Mouse (Mus musculus) midbrain, postnatal 0 days (tissue): ENCODE results near the gene Akap13. TPM values are rescaled to one million over a fixed set of nuclear protein-coding genes. Genes with fewer than 3 reads are reported as not detected.

Experiments
- ATAC-seq: fragments of 200-750 bp; cut with Nextera tagmentation; 2 replicates; pipeline ENCODE4 v1.8.0; 2017; ENCODE audit warnings: moderate number of reproducible peaks, mild to moderate bottlenecking, moderate TSS enrichment, moderate library complexity; ENCODE audit not compliant: low FRiP score
- DNase-seq: peaks from one replicate; pipeline ENCODE4 v3.0.0-alpha.2; 2015; ENCODE audit warnings: low spot score
- H3K27ac ChIP-seq: fragments of 300-500 bp; sonication (generic); 2 replicates; pipeline ENCODE4 v1.5.1; 2014; ENCODE audit warnings: low read depth, mild to moderate bottlenecking, low read length, mixed read lengths
- H3K27me3 ChIP-seq: fragments of 300-500 bp; sonication (generic); 2 replicates; pipeline ENCODE4 v1.6.1; 2014; ENCODE audit warnings: low read length, control low read depth, mixed read lengths; ENCODE audit not compliant: insufficient read depth
- H3K36me3 ChIP-seq: fragments of 300-500 bp; sonication (generic); 2 replicates; pipeline ENCODE4 v1.6.1; 2014; ENCODE audit warnings: low read length, control low read depth, mixed read lengths; ENCODE audit not compliant: insufficient read depth
- H3K4me1 ChIP-seq: fragments of 300-500 bp; sonication (generic); 2 replicates; pipeline ENCODE4 v1.6.1; 2014; ENCODE audit warnings: mild to moderate bottlenecking, control low read depth, antibody characterized with exemption, low read length, mixed read lengths; ENCODE audit not compliant: insufficient read depth
- H3K4me2 ChIP-seq: fragments of 300-500 bp; sonication (generic); 2 replicates; pipeline ENCODE4 v1.6.1; 2014; ENCODE audit warnings: low read depth, mild to moderate bottlenecking, low read length, mixed read lengths; ENCODE audit not compliant: poor library complexity, severe bottlenecking
- H3K4me3 ChIP-seq: fragments of 300-500 bp; sonication (generic); 2 replicates; pipeline ENCODE4 v1.5.1; 2014; ENCODE audit warnings: low read depth, mild to moderate bottlenecking, low read length, moderate library complexity
- H3K9ac ChIP-seq: fragments of 300-500 bp; sonication (generic); replicated peaks from 2 replicates; pipeline ENCODE4 v1.6.1; 2014; ENCODE audit warnings: mild to moderate bottlenecking, low read length, moderate library complexity, mixed read lengths; ENCODE audit not compliant: poor library complexity, severe bottlenecking
- H3K9me3 ChIP-seq: fragments of 300-500 bp; sonication (generic); 2 replicates; pipeline ENCODE4 v1.6.1; 2016; ENCODE audit warnings: low read length, control low read depth
- CTCF ChIP-seq: IDR thresholded peaks from 2 replicates; pipeline ENCODE4 v1.5.1; 2016; ENCODE audit warnings: antibody characterized with exemption, mild to moderate bottlenecking
- WGBS: fragments of 180-500 bp; shearing (Covaris S2); extraction: QIAGEN DNeasy Blood & Tissue Kit; methylation state at CpG from one replicate; pipeline ENCODE4 v1.1.7; 2014; 5-methylcytosine and 5-hydroxymethylcytosine counted together
- polyA plus RNA-seq: library from polyadenylated mRNA; unstranded; fragments of >200 nt; fragmentation: Nextera tagmentation; extraction: Ambion mirVana; gene quantifications from 2 replicates; pipeline ENCODE4 v1.2.1, GENCODE M21; 2015
- total RNA-seq: library from RNA; depleted of rRNA; stranded (reverse); fragments of >200 nt; gene quantifications from 2 replicates; pipeline ENCODE4 v1.2.3, GENCODE M21; 2014

Gene Akap13
- total and polyA plus RNA-seq, 2 experiments from 2014 or later = 11.7 to 24.6 TPM

- H3K27ac ChIP-seq = no peak overlapping the region
- 94% methylated on average over 6 of the region's 6 CpGs for WGBS
- no peak for ATAC-seq
- no peak overlapping the region for H3K4me2 ChIP-seq
- H3K36me3 ChIP-seq = no peaks in the 10 kb centered on the region
- H3K4me1 ChIP-seq = no peaks in the 10 kb centered on the region
- H3K4me3 ChIP-seq = no peak overlapping the region
- no peak for TF ChIP-seq CTCF
- no peaks in the 10 kb centered on the region for H3K9me3 ChIP-seq
- H3K27me3 ChIP-seq = no peaks in the 10 kb centered on the region
- H3K9ac ChIP-seq = no peak overlapping the region
- DNase-seq = no peak
Observed at GRCm38 (mm10) chr7:75480721-75481426, 25.5 kb downstream of the Akap13 start.

GRCm38 (mm10) chr7:75486031-75486430 lies 30.7 kb downstream of the Akap13 start:
- ATAC-seq = no peak

GRCm38 (mm10) chr7:75495941-75496441 lies 40.7 kb downstream of the Akap13 start:
- no peaks in the 10 kb centered on the region for H3K9me3 ChIP-seq
- no peaks in the 10 kb centered on the region for H3K4me1 ChIP-seq
- no peaks in the 10 kb centered on the region for H3K36me3 ChIP-seq
- H3K4me2 ChIP-seq = no peak overlapping the region
- DNase-seq (no peak), ATAC-seq (no peak)
- WGBS = 84% methylated on average over 3 of the region's 3 CpGs
- no peak overlapping the region for H3K4me3 ChIP-seq
- H3K27ac ChIP-seq = no peak overlapping the region
- H3K9ac ChIP-seq = no peak overlapping the region
- no peak for TF ChIP-seq CTCF
- H3K27me3 ChIP-seq = no peaks in the 10 kb centered on the region

More at GRCm38 (mm10) chr7:75486031-75486430, 30.7 kb downstream of the Akap13 start:
- TF ChIP-seq CTCF = no peak
- no peaks in the 10 kb centered on the region for H3K4me1 ChIP-seq
- H3K9ac ChIP-seq = no peak overlapping the region
- WGBS = 71% methylated on average over 2 of the region's 2 CpGs
- no peaks in the 10 kb centered on the region for H3K27me3 ChIP-seq
- no peak overlapping the region for H3K4me3 ChIP-seq
- no peak overlapping the region for H3K27ac ChIP-seq
- H3K9me3 ChIP-seq = no peaks in the 10 kb centered on the region
- DNase-seq = no peak
- no peak overlapping the region for H3K4me2 ChIP-seq
- no peaks in the 10 kb centered on the region for H3K36me3 ChIP-seq

- Histone ChIP-seq H3K27ac (no peak overlapping the region), H3K9ac (no peak overlapping the region), H3K9me3 (no peaks in the 10 kb centered on the region), H3K36me3 (no peaks in the 10 kb centered on the region), H3K27me3 (no peaks in the 10 kb centered on the region), H3K4me3 (no peak overlapping the region), H3K4me1 (no peaks in the 10 kb centered on the region), H3K4me2 (no peak overlapping the region)
- WGBS = 68% methylated on average over 5 of the region's 5 CpGs
- no peak for DNase-seq
- no peak for TF ChIP-seq CTCF
- ATAC-seq = no peak
Observed at GRCm38 (mm10) chr7:75498627-75499026, 43.3 kb downstream of the Akap13 start.

GRCm38 (mm10) chr7:75499271-75499670 lies 43.9 kb downstream of the Akap13 start:
- H3K9ac ChIP-seq = no peak overlapping the region
- no peak for ATAC-seq
- 88% methylated on average over 7 of the region's 7 CpGs for WGBS
- H3K27ac ChIP-seq = no peak overlapping the region
- no peak for TF ChIP-seq CTCF
- no peaks in the 10 kb centered on the region for H3K9me3 ChIP-seq
- no peak overlapping the region for H3K4me3 ChIP-seq
- no peaks in the 10 kb centered on the region for H3K4me1 ChIP-seq
- H3K27me3 ChIP-seq = no peaks in the 10 kb centered on the region
- no peaks in the 10 kb centered on the region for H3K36me3 ChIP-seq
- H3K4me2 ChIP-seq = no peak overlapping the region
- DNase-seq = no peak

GRCm38 (mm10) chr7:75500164-75500563 lies 44.8 kb downstream of the Akap13 start:
- 94% methylated on average over 4 of the region's 4 CpGs for WGBS
- H3K4me1 ChIP-seq = no peaks in the 10 kb centered on the region
- ATAC-seq (no peak), DNase-seq (no peak)
- no peak overlapping the region for H3K9ac ChIP-seq
- H3K4me3 ChIP-seq = no peak overlapping the region
- H3K36me3 ChIP-seq = no peaks in the 10 kb centered on the region
- H3K4me2 ChIP-seq = no peak overlapping the region
- H3K9me3 ChIP-seq = no peaks in the 10 kb centered on the region
- no peak for TF ChIP-seq CTCF
- H3K27me3 ChIP-seq = no peaks in the 10 kb centered on the region
- no peak overlapping the region for H3K27ac ChIP-seq
